Mouse (Mus musculus): ENCODE data around the gene Rpusd4. TPM values are rescaled to one million over a fixed set of nuclear protein-coding genes. Genes with fewer than 3 reads are reported as not detected.

Rpusd4 gene
- polyA plus RNA-seq, 1 experiment = 9.4 TPM

GRCm38 (mm10) chr9:35316771-35317211 lies 49.1 kb downstream of the Rpusd4 start:
- no peaks in the 10 kb centered on the region for H3K27me3 ChIP-seq (ENCODE audit: control insufficient read depth, insufficient read depth, low read length)
- no peak overlapping the region for H3K4me3 ChIP-seq (ENCODE audit: extremely low read depth, insufficient read depth, insufficient read length)
- DNase-seq (ENCODE audit: low read depth in 1 of 2, low spot score in 2 of 2) = no peak
- WGBS = 76% methylated on average over 3 of the region's 3 CpGs
- TF ChIP-seq CTCF (IDR thresholded peaks at IDR 0.05; ENCODE audit: extremely low read depth, insufficient read depth, insufficient read length, insufficient replicate concordance) = no peak
- no peak for TF ChIP-seq POLR2A (IDR thresholded peaks at IDR 0.05; ENCODE audit: low read depth, low read length)
- no peaks in the 10 kb centered on the region for H3K4me1 ChIP-seq (ENCODE audit: control insufficient read depth, insufficient read depth, insufficient read length)
- H3K36me3 ChIP-seq (ENCODE audit: control insufficient read depth, insufficient read depth, low read length) = no peaks in the 10 kb centered on the region
- no peak overlapping the region for H3K27ac ChIP-seq (ENCODE audit: insufficient read depth, low read length)

GRCm38 (mm10) chr9:35317233-35317980 lies 49.7 kb downstream of the Rpusd4 start:
- Histone ChIP-seq H3K27ac (ENCODE audit: insufficient read depth, low read length) (no peak overlapping the region), H3K36me3 (ENCODE audit: control insufficient read depth, insufficient read depth, low read length) (no peaks in the 10 kb centered on the region), H3K4me1 (ENCODE audit: control insufficient read depth, insufficient read depth, insufficient read length) (no peaks in the 10 kb centered on the region), H3K4me3 (ENCODE audit: extremely low read depth, insufficient read depth, insufficient read length) (no peak overlapping the region), H3K27me3 (ENCODE audit: control insufficient read depth, insufficient read depth, low read length) (no peaks in the 10 kb centered on the region)
- TF ChIP-seq POLR2A (IDR thresholded peaks at IDR 0.05; ENCODE audit: low read depth, low read length) = no peak
- no peak for TF ChIP-seq CTCF (IDR thresholded peaks at IDR 0.05; ENCODE audit: extremely low read depth, insufficient read depth, insufficient read length, insufficient replicate concordance)
- WGBS = 86% methylated on average over 9 of the region's 9 CpGs
- no peak for DNase-seq (ENCODE audit: low read depth in 1 of 2, low spot score in 2 of 2)

- H3K36me3 ChIP-seq (ENCODE audit: control insufficient read depth, insufficient read depth, low read length) = no peaks in the 10 kb centered on the region
- 54% methylated on average over 9 of the region's 9 CpGs for WGBS
- H3K4me3 ChIP-seq (ENCODE audit: extremely low read depth, insufficient read depth, insufficient read length) = no peak overlapping the region
- no peak overlapping the region for H3K27ac ChIP-seq (ENCODE audit: insufficient read depth, low read length)
- TF ChIP-seq POLR2A (IDR thresholded peaks at IDR 0.05; ENCODE audit: low read depth, low read length) (no peak), CTCF (IDR thresholded peaks at IDR 0.05; ENCODE audit: extremely low read depth, insufficient read depth, insufficient read length, insufficient replicate concordance) (no peak)
- no peaks in the 10 kb centered on the region for H3K4me1 ChIP-seq (ENCODE audit: control insufficient read depth, insufficient read depth, insufficient read length)
- DNase-seq (ENCODE audit: low read depth in 1 of 2, low spot score in 2 of 2) = no peak
- H3K27me3 ChIP-seq (ENCODE audit: control insufficient read depth, insufficient read depth, low read length) = no peaks in the 10 kb centered on the region
These were observed 51.0 kb downstream of the Rpusd4 start for GRCm38 (mm10) chr9:35318537-35319172.

GRCm38 (mm10) chr9:35320288-35320687 lies 52.6 kb downstream of the Rpusd4 start:
- TF ChIP-seq POLR2A (IDR thresholded peaks at IDR 0.05; ENCODE audit: low read depth, low read length) (no peak), CTCF (IDR thresholded peaks at IDR 0.05; ENCODE audit: extremely low read depth, insufficient read depth, insufficient read length, insufficient replicate concordance) (no peak)
- no peak overlapping the region for H3K27ac ChIP-seq (ENCODE audit: insufficient read depth, low read length)
- 81% methylated on average over 4 of the region's 4 CpGs for WGBS
- no peaks in the 10 kb centered on the region for H3K36me3 ChIP-seq (ENCODE audit: control insufficient read depth, insufficient read depth, low read length)
- H3K27me3 ChIP-seq (ENCODE audit: control insufficient read depth, insufficient read depth, low read length) = no peaks in the 10 kb centered on the region
- H3K4me1 ChIP-seq (ENCODE audit: control insufficient read depth, insufficient read depth, insufficient read length) = no peaks in the 10 kb centered on the region
- no peak for DNase-seq (ENCODE audit: low read depth in 1 of 2, low spot score in 2 of 2)
- no peak overlapping the region for H3K4me3 ChIP-seq (ENCODE audit: extremely low read depth, insufficient read depth, insufficient read length)

- WGBS = 77% methylated on average over 4 of the region's 4 CpGs
- Histone ChIP-seq H3K36me3 (ENCODE audit: control insufficient read depth, insufficient read depth, low read length) (no peaks in the 10 kb centered on the region), H3K27ac (ENCODE audit: insufficient read depth, low read length) (no peak overlapping the region), H3K27me3 (ENCODE audit: control insufficient read depth, insufficient read depth, low read length) (no peaks in the 10 kb centered on the region), H3K4me3 (ENCODE audit: extremely low read depth, insufficient read depth, insufficient read length) (no peak overlapping the region), H3K4me1 (ENCODE audit: control insufficient read depth, insufficient read depth, insufficient read length) (no peaks in the 10 kb centered on the region)
- DNase-seq (ENCODE audit: low read depth in 1 of 2, low spot score in 2 of 2) = no peak
- TF ChIP-seq CTCF (IDR thresholded peaks at IDR 0.05; ENCODE audit: extremely low read depth, insufficient read depth, insufficient read length, insufficient replicate concordance) = no peak
These were observed 56.3 kb downstream of the Rpusd4 start for GRCm38 (mm10) chr9:35323974-35324373.

- H3K27me3 ChIP-seq (ENCODE audit: control insufficient read depth, insufficient read depth, low read length) = no peaks in the 10 kb centered on the region
- no peak overlapping the region for H3K4me3 ChIP-seq (ENCODE audit: extremely low read depth, insufficient read depth, insufficient read length)
- H3K36me3 ChIP-seq (ENCODE audit: control insufficient read depth, insufficient read depth, low read length) = no peaks in the 10 kb centered on the region
- no peaks in the 10 kb centered on the region for H3K4me1 ChIP-seq (ENCODE audit: control insufficient read depth, insufficient read depth, insufficient read length)
- DNase-seq (ENCODE audit: low read depth in 1 of 2, low spot score in 2 of 2) = no peak
- TF ChIP-seq CTCF (IDR thresholded peaks at IDR 0.05; ENCODE audit: extremely low read depth, insufficient read depth, insufficient read length, insufficient replicate concordance) (no peak), POLR2A (IDR thresholded peaks at IDR 0.05; ENCODE audit: low read depth, low read length) (no peak)
- H3K27ac ChIP-seq (ENCODE audit: insufficient read depth, low read length) = no peak overlapping the region
- 72% methylated on average over 2 of the region's 2 CpGs for WGBS
These were observed 56.9 kb downstream of the Rpusd4 start for GRCm38 (mm10) chr9:35324571-35324970.
